Mouse (Mus musculus): Measurements from ENCODE around the gene Cngb1. TPM values are rescaled to one million over a fixed set of nuclear protein-coding genes. Genes with fewer than 3 reads are reported as not detected.
A peak's percentile ranks its signal among the peaks of the same experiment; 100 is the strongest.

The Cngb1 gene
- total RNA-seq, 2 experiments from 2014 or later, result 0.19 to 0.72 TPM

DNA sequence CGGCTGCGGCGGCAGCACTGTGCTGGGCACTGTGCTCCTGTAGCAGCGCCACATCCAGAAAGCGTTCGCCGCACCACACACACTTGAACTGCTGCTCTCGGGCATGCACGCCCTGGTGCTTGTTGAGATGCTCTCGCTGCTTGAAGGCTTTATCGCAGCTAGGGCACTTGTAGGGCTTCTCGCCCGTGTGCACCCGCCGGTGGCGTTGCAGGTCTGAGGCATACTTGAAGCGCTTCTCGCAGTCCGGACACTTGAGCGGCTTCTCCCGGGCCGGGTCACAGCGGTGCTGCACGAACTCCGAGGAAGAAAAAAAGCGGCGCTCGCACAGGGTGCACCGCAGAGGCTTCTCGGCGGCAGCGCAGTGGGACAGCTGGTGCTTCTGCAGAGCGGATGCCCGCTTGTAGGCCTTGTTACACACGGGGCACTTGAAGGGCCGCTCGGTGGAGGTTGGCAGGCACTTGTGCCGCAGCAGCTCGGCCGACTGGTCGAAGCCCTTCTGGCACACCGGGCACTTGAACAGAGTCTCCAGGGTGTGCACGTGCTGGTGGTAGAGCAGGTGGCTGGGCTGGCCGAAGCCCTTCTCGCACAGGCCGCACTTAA, 21.6 kb upstream of the Cngb1 start:
- no peak for ATAC-seq (replicated peaks; ENCODE audit: low FRiP score, low TSS enrichment, poor library complexity, severe bottlenecking)

DNA sequence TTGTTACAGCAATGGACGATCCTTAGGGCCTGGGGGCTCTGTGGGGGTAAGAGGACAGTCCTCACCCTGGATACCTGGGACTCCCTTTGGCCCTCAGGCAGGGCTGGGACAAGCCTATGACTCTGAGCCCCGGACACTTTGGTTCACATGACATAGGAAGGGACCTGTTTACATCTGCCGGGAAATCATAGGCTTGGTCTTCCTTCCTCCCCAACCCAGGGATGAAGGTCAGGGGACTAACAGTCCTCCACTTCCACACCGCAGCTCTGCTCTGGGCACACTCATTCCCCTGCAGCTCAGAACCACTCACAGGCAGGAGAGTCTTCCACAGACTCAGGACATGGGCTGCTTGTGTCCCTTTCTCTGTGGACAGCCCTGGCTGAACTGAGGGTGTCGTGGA, 20.4 kb upstream of the Cngb1 start:
- ATAC-seq (replicated peaks; ENCODE audit: low FRiP score, low TSS enrichment, poor library complexity, severe bottlenecking), result no peak

DNA sequence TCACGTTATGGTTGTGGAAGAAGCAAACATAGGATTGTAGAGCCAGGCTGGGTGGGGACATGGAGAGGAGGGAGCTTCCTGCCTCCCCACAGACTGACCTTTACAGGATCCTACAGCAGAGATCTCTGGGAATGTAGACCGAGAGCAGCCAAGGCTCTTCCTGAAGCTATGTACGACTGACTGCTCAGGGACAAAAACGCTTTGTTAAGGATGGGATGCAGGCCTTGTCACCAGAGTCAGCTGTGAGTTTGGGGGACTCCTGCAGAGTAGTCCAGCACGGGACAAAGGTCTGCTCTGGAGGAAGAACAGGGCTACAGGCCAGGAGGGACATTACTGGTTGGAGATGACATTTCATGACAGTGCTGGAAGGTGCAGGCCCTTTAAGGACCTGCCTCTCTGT, 18.3 kb upstream of the Cngb1 start:
- ATAC-seq (replicated peaks; ENCODE audit: low FRiP score, low TSS enrichment, poor library complexity, severe bottlenecking), result no peak

DNA sequence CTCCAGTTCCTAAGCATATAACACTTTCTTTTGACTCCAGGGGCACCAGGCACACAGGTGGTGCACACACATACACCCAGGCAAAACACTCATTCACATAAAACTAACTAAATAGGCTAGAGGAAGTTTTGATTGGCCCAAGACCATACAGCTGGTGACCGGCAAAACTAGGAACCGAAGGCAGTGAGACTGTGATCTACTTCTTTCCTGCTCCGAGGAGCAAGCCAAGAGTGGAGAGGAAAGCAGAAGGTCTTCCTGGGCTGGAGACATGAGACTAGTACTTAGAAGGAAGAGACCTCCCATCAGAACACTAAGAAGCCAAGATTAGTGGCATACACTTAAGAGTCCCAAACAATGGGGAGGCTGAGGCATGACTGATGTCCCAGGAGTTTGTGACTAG, 16.8 kb upstream of the Cngb1 start:
- no peak for ATAC-seq (replicated peaks; ENCODE audit: low FRiP score, low TSS enrichment, poor library complexity, severe bottlenecking)

DNA sequence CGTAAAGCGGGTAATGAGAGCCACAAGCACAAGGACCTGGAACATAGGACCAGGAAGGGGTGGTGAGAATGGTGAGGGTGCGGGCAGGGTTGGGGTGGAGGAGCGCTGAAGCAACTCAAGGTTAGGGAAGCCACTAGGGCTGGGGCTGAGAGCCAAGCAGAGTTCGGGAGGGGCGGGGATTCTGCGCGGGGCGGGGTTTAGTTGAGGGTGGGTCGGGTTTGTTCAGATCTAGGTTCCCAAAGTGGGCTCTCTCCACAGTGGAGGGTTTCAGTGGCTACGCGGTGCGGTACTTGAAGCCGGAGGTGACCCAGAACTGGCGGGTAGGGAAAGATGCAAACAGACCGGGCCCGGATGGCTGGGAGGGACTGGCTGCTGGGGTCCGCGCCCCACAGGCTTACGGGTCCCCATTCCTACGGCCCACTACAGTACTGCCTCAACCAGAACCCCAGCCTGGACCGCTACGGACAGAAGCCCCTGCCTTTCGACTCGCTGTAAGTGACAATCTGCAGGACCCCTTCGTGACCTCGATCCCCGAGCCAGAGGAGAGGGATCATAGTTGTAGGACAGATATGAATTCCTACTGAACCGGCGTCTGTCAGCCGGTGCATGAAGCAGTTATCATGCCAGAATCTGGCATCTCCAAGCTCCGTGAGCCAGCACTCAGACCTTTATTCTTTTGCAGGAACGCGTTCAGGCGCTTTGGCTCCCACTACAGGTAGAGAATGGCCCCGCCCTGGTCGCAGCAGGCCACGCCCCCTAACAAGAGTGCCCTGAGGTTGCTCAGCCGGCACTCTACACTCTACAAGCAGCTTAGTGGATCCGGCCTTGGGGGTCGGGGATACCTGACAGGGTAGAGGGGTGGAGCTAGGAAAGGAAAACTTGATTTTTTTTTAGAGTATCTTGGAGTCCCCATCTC, 14.1 kb upstream of the Cngb1 start:
- peak; percentile 86 for ATAC-seq (replicated peaks; ENCODE audit: low FRiP score, low TSS enrichment, poor library complexity, severe bottlenecking)

DNA sequence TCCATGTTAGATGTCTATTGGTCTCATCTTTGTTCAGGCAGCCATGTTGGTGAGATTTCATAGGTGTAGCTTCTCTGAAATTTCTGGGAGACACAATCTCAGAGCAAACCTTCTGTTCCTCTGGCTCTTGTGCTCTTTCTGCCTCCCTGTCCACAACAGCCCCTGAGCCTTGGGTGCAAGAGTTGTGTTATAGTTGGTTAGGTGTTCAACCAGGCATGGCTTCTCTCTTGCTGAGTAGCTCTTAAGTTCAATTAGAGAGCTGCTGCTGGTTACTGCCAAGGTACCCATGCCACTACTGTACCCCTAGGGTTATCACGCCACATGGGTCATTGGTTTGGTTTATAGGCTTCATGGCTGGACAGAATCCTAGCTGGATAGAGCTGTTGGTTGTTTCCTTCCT, 9.0 kb upstream of the Cngb1 start:
- no peak for ATAC-seq (replicated peaks; ENCODE audit: low FRiP score, low TSS enrichment, poor library complexity, severe bottlenecking)

DNA sequence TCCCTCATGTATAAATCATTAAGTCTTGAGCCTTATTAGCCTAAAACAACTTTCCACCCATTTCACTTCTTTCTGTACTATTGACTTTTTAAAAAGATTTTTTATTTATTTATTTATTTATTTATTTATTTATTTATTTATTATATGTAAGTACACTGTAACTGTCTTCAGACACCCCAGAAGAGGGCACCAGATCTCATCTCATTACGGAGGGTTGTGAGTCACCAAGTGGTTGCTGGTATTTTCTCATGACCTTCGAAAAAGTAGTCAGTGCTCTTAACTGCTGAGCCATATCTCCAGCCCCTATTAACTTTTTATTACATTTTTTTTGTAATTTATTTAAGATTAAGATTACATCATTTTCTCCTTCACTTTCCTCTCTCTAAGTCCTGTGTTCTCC, 8.3 kb upstream of the Cngb1 start:
- ATAC-seq (replicated peaks; ENCODE audit: low FRiP score, low TSS enrichment, poor library complexity, severe bottlenecking), result no peak

DNA sequence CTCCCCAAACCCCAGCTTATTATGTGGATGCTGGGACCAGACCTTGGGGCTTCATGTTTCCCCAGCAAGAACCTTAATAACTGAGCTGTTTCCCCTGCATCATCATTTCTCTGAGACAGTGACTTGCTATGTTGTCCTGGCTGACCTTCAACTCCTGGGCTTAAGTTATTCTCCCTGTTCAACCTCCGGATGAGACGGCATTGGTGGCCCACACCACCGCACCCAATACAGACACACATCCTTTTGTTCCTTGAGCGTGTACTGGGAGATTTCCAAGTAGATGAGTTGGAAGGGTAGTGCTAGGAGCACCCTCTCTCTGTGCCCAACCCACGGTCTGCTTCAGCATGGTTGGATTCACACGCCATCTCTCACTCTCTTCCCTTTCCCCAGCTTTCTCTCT, 7.5 kb upstream of the Cngb1 start:
- ATAC-seq (replicated peaks; ENCODE audit: low FRiP score, low TSS enrichment, poor library complexity, severe bottlenecking), result no peak

DNA sequence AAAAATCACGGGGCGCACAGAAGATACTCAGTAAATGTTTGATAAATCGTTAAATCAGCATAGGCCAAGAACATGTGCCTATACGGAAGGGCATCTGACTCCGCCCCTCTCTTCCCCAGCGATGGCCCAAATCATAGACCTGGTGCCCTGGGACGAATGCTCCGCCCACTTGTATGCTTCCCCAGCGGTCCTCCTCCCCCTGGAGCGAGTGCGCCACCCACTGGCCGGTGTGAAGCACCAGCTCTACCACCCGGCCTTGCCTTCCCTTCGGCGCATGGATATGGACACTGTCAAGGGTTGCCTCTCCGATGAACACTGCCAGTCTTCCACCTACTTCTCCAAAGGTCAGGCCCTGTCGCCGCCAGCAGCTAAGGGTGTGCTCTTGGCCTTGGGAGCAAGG, 6.5 kb upstream of the Cngb1 start:
- ATAC-seq (replicated peaks; ENCODE audit: low FRiP score, low TSS enrichment, poor library complexity, severe bottlenecking), result peak; percentile 45

DNA sequence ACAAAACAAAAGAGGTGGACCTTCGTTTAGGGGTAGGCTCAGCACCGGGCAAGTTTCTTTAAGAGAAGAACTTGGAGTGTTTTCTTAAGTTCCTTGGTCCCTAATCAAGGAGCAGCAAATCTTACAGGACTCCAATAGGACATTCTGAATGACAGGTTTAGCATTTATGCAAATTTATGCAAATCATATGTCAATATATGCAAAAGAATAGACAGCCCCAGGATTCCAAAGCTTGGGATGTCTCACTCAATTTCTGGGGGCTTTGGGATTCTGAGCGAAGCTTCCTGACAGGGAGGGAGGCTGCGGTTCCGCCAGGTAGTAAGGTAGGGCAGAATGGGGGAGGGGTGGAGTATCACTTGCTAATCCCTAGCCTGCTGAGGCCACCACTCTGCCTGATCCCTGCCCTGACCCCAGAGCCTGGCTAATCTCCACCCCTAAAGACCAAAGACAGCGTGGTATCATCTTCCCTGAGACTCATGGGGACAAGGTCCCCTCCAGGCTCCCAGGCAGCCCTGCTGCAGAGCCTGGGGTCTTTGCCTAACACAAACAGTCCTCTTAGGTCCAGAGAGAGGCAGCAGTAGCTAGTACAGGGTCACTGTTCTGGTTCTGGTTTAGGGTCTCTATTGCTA, 4.1 kb upstream of the Cngb1 start, which contains the start of gene Tepp:
Gene Tepp (plus strand): TSS at position 225 of the 629 bp plus-strand sequence.
- no peak for ATAC-seq (replicated peaks; ENCODE audit: low FRiP score, low TSS enrichment, poor library complexity, severe bottlenecking)

DNA sequence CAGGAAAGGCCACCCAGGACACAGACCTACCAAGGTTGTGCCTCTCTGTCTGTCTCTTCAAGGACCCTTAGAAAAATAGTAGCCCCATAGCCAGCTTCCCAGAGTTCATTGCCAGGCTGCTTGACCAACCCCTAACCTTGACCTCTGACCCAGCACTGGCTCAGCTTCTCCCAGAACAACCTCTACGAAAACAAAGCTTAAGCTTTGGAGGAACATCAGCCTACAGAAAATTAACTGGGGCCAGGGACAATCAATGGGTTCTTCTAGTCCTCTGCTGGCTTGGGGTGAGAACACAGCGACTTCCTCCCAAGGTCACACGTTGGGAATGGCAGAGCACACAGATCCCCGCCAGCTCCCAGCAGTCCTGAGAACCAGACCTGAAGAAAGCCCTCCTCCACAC, 859 bp downstream of the Cngb1 start:
- ATAC-seq (replicated peaks; ENCODE audit: low FRiP score, low TSS enrichment, poor library complexity, severe bottlenecking), result no peak

DNA sequence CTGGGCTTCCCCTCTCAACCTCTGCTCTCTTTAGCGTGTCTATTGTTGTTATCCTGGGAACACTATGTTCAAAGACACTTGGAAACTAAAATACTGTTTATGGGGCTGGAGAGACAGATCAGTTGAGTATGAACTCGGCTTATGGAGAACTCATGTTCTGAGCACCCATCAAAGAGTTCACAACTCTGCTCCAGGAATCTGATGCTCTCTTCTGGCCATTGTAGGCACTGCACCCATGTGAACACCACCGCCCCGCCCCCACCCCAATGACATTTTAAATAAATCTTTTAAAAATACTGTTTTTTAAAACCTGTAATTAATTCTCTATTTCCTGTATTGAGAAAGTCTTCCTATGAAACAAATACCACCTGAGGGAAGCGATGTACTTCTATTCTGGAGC, 4.0 kb downstream of the Cngb1 start:
- peak; percentile 77 for ATAC-seq (replicated peaks; ENCODE audit: low FRiP score, low TSS enrichment, poor library complexity, severe bottlenecking)

DNA sequence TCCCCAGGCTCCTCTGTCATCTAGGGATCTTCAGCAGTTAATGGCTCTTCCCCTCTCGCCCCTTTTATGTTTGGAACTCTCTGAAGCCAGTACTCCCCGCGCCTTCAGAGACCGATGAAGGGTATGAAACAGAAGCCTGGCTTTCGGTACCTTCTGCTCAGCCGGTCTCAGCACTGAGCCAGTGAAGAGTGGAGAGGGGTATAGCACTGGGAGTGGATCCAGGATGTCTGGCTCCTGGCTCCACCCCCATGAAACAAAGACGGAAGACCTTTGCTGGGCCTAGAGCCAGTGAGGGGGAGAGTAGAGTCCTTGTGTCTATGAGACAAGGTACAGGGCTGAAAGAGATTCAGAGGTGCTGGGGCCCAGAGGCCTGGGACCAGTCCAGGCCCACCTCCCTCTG, 12.5 kb downstream of the Cngb1 start:
- peak; percentile 69 for ATAC-seq (replicated peaks; ENCODE audit: low FRiP score, low TSS enrichment, poor library complexity, severe bottlenecking)

DNA sequence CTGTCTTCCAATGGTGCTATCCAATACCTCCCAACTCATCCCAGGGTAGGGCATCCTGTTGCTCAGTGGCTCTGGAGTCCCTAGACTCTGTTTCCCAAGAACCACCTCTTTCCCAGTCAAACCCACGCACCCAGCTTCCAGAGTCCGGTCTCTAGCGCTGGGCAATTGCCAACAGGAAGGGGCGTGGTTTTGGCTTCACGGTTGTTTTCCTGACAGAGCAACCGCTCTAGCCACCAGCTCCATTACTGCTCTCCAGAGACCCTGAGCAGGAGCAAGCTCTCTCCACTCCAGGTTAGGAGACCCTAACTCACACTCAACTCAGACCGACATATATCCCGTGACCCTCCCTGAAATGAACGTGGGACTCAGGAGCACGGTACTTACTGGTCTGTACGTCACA, 13.2 kb downstream of the Cngb1 start:
- ATAC-seq (replicated peaks; ENCODE audit: low FRiP score, low TSS enrichment, poor library complexity, severe bottlenecking), result peak; percentile 69

DNA sequence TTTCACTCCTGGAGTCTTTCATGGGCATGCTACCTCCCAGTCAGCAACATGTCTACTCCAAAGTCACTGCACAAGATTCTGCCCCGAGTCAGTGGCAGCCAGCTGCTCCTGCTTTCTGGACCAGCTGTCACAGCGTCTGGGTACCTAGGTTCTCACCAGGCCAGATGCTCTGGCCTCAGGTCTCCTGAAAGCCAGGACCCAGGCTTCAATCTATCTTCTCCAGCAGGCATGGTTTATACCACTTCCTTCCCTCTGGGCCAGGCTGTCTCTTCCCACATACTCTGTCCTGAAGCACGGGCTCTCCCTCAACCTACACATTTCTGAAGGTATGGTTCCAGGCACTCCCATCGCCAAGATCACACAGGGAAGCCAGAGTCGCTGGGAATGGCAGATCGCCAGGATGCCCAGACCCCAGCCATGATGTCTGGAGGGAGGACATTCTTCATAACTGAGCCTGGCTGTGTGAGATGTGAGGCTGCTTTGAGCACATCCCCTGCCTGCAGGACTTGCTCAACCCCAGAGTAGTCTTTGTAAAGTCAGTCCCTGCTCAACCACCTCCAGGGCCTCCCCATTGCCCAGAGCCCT, 17.2 kb downstream of the Cngb1 start:
- ATAC-seq (replicated peaks; ENCODE audit: low FRiP score, low TSS enrichment, poor library complexity, severe bottlenecking), result no peak

DNA sequence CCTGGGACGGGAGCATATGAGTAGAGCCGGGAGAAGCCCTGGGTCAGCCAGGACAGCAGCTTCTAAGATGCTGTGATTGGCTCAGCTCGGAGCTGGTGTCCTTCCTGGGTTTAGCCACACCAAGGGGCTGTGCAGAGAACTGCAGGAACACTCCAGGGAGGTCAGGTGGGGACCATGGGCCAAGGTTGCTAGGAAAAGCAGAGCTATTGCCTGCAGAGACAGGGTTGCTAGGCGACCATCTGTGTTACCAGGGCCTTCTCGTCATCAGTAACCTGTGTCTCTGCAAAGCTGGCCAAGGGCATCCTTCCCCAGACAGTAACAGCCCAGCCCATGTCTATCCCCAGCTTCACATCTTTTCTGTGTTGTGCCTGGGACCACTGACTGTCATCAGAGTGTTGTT, 24.9 kb downstream of the Cngb1 start:
- no peak for ATAC-seq (replicated peaks; ENCODE audit: low FRiP score, low TSS enrichment, poor library complexity, severe bottlenecking)

DNA sequence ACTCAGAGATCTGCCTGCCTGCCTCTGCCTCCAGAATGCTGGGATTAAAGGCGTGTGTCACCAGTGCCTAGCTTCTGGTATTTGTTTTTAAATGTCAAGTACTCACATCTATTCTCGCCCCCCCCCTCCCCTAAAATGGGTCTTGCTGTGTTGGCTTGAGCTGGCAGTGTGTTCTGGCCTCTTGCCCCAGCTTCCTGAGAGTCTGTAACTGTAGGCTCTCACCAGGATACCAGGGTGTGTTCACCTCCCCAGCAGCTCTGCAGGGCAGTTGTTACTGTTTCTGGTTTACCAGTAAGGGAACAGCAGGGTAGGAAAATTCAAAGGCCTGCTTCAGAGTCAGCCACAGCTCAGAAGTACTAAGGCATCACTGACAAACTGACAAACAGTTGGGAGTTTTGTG, 33.5 kb downstream of the Cngb1 start:
- no peak for ATAC-seq (replicated peaks; ENCODE audit: low FRiP score, low TSS enrichment, poor library complexity, severe bottlenecking)

DNA sequence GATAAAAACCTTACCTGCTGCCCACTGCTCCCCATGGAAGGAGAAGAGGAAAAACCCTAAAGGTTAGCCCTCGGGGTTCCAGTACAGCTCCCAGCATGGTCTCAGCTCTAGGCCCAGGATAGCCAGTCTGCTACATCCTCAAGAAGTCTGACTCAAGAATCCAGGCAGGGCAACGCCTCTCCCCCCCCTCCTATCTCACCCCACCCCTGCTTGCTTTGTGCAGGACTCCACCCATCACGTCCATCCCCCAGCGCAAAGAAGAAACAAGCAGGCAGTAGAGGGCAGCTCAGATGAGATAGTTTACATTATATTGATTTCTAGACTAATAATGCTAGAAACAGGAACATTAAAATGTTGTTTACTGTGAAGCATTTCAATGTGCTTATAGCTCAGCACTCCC, 34.5 kb downstream of the Cngb1 start:
- peak; percentile 64 for ATAC-seq (replicated peaks; ENCODE audit: low FRiP score, low TSS enrichment, poor library complexity, severe bottlenecking)

DNA sequence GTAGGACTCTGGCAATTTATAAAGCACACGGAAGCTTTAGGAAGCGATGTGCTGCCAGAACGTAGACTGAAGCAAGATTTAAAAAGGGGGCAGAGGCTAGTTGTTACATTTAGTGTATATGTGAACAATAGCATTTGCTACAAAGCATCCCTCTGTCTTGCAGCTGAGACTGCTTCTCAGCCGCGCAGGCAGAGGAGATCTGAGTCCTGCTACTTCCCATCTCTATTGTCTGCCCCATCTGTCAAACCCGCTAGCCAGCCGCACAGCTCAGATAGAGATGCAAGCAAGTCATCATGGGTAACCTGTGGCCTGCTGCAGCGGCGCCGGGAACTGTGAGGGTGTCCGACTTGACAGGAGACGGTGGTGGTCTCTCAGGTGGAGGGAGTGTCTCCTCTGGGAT, 35.9 kb downstream of the Cngb1 start:
- ATAC-seq (replicated peaks; ENCODE audit: low FRiP score, low TSS enrichment, poor library complexity, severe bottlenecking), result no peak

DNA sequence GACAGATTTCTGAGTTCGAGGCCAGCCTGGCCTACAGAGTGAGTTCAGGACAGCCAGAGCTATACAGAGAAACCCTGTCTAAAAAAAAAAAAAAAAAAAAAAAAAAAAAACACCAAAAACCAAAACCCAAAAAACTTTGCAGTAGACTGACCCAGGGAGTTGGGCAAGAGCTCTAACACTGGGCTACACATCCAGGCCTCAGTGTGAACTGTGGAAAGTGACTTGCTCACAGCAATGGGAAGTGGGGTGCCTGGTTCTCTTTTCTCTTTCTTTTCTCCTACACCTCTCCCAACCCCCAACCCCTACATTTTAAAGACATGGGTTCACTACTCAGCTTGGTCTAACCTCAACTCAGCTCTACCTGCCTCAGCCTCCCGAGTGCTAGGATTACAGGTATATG, 44.2 kb downstream of the Cngb1 start:
- ATAC-seq (replicated peaks; ENCODE audit: low FRiP score, low TSS enrichment, poor library complexity, severe bottlenecking), result no peak

Measured in megakaryocyte-erythroid progenitor cell, adult 5-6 weeks (primary cell).